Mouse (Mus musculus) forebrain, embryonic 12.5 days (tissue): Measurements from ENCODE around the gene Btf3l4. TPM values are rescaled to one million over a fixed set of nuclear protein-coding genes. Genes with fewer than 3 reads are reported as not detected.

Experiments used
- ATAC-seq: fragments of 200-750 bp; cut with Nextera tagmentation; 2 replicates; pipeline ENCODE4 v1.8.0; 2017; ENCODE audit warnings: moderate TSS enrichment; ENCODE audit not compliant: low FRiP score
- H3K27ac ChIP-seq: fragments of 300-500 bp; sonication (generic); 2 replicates; pipeline ENCODE4 v1.5.1; 2016; ENCODE audit warnings: mild to moderate bottlenecking
- H3K27me3 ChIP-seq: fragments of 300-500 bp; sonication (generic); 2 replicates; pipeline ENCODE4 v1.6.1; 2016; ENCODE audit warnings: mild to moderate bottlenecking
- H3K36me3 ChIP-seq: fragments of 300-500 bp; sonication (generic); replicated peaks from 2 replicates; pipeline ENCODE4 v1.6.1; 2016; ENCODE audit warnings: mild to moderate bottlenecking
- H3K4me1 ChIP-seq: fragments of 300-500 bp; sonication (generic); 2 replicates; pipeline ENCODE4 v1.6.1; 2016
- H3K4me2 ChIP-seq: fragments of 300-500 bp; sonication (generic); 2 replicates; pipeline ENCODE4 v1.6.1; 2016; ENCODE audit warnings: mild to moderate bottlenecking, moderate library complexity
- H3K4me3 ChIP-seq: fragments of 300-500 bp; sonication (generic); replicated peaks from 2 replicates; pipeline ENCODE4 v1.5.1; 2016; ENCODE audit warnings: mild to moderate bottlenecking
- H3K9ac ChIP-seq: fragments of 300-500 bp; sonication (generic); 2 replicates; pipeline ENCODE4 v1.6.1; 2016; ENCODE audit warnings: mild to moderate bottlenecking
- H3K9me3 ChIP-seq: fragments of 300-500 bp; sonication (generic); 2 replicates; pipeline ENCODE4 v1.6.1; 2016
- WGBS: fragments of 180-500 bp; shearing (Covaris S2); methylation state at CpG from one replicate; pipeline ENCODE4 v1.1.7; 2016; 5-methylcytosine and 5-hydroxymethylcytosine counted together
- polyA plus RNA-seq: library from polyadenylated mRNA; unstranded; fragments of >200 nt; fragmentation: Nextera tagmentation; extraction: Ambion mirVana; gene quantifications from 2 replicates; pipeline ENCODE4 v1.2.1, GENCODE M21; 2016

Gene Btf3l4
- 254 and 266 TPM in 2 replicates for polyA plus RNA-seq

DNA sequence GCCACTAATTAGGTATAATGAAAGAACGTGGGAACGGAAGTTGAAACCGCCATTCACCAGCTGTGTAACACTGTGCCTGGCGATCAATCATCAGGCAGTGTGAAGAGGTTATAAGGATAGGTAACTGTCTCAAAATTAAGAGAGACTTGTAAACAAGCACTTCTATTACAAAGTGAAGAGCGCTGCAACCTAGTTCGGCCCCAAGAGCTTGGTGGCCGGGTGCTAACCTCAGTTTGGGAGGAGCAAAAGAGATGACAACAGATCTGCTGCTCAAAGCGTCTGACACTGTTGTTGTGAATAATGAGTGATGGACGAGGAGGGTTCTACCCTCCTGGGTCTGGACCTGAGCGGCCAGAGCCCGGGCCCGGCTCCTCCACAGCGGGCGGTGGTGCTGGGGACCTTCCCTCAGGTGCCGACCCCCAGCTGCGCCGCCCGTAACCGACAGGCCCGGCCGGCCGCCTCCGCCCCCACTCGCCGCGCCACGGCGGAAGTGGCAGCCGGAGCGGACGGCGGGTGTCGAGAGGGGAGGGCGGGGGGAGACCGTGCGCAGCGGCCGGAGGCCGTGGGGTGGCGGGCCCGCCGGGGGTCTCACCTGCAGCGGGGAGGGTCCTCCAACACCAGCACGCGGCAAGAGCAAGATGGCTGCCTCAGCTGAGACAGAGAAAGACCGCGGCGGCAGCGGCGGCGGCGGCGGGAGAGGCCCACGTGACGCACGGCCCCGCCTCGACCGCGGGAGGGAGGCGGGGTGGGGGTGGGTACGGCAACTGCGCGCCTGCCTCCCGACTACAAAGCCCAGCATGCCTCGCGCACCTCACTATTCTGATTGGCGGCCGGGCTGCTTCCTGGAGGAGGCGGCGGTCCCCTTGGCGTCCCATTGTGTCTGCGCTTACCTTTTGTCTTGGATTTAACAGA lies at the start of gene Btf3l4:
TSS of gene Btf3l4 (minus strand) at position 699 of the 912 bp plus-strand sequence.
- H3K27ac ChIP-seq = peak within 1 kb of the TSS; percentile 99
- WGBS = under 1% methylated on average over 66 of the region's 73 CpGs
- H3K9me3 ChIP-seq = no peaks in the 10 kb centered on the region
- peak within 1 kb of the TSS; percentile 99 for H3K9ac ChIP-seq
- peaks cover 36% of the 10 kb centered on the region for H3K4me1 ChIP-seq
- no peaks in the 10 kb centered on the region for H3K27me3 ChIP-seq
- peak; percentile 96 for ATAC-seq
- H3K4me3 ChIP-seq = peak within 1 kb of the TSS; percentile 96
- H3K36me3 ChIP-seq = peaks cover 20% of the 10 kb centered on the region
- peak within 1 kb of the TSS; percentile 80 for H3K4me2 ChIP-seq

DNA sequence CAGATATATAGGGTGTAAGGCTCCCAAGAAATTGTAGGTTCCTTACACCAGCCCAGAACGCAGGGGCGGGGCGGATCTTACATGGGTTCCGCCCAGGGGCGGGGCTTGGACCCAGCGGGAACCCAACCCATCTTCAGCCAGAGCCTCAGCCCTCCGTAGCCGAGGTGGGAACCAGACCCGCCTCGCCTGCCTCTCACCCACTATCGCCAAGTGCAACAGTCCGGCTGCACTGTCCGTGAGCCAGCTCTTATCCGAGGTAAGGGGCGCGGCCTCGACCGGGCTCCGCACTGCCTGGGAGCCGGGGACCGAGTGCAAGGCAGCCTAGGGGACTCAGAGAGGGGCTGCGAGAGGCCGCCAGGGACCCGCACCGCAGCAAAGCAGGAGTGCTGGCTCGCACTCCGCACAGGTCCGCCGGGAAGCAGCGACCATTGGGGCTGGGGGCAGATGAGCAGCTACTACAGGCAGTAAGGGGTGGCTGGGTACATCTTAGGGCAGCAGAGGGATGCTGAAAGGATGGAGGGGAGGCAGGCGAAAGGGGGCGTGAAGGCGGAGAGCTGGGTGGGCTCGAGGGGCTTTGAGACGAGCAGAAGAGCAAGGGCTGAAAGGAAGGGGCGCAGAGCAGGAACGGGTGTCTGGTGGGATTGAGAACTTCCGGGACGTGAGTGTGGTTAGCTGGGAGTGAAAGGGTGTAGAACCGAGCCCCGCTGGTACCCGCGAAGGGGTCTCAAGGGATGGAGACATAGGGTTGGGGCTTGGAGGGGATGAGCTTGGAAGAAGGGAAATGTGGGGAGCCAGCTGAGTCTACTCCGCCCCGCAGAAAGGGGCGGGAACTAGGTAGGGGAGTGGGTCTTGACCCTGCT lies 45.8 kb upstream of the Btf3l4 start, which contains the start of gene Rab3b:
TSS of gene Rab3b (plus strand) at position 101 of the 860 bp plus-strand sequence.
- H3K36me3 ChIP-seq = no peaks in the 10 kb centered on the region
- peaks cover 10% of the 10 kb centered on the region for H3K27me3 ChIP-seq
- peak within 1 kb of the TSS; percentile 96 for H3K4me2 ChIP-seq
- WGBS = under 1% methylated on average over 46 of the region's 46 CpGs
- ATAC-seq = peak; percentile 95
- peak within 1 kb of the TSS; percentile 75 for H3K9ac ChIP-seq
- no peaks in the 10 kb centered on the region for H3K9me3 ChIP-seq
- H3K4me3 ChIP-seq = peak within 1 kb of the TSS; percentile 59
- peaks cover 6% of the 10 kb centered on the region for H3K4me1 ChIP-seq
- 0 out of 2 replicates have a peak within 1 kb of the TSS, but pooled peaks have one; percentile 5 for H3K27ac ChIP-seq

DNA sequence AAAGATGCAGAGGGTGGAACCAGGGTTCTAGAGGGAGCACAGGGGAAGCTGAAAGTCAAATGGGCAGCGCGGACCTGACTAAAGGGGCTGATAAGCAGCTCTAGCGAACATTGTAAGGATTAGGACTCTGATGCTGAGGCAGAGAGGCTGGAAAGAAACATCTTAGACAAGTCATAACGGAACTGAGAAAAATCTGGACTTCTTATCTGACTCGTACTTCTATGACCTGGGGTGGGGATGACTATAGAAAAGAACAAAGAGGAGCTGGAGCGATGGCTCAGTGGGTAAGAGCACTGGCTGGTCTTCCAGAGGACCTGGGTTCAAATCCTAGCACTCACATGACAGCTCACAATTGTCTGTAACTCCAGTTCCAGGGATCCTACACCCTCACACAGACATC lies 44.5 kb upstream of the Btf3l4 start:
- H3K36me3 ChIP-seq = no peaks in the 10 kb centered on the region
- ATAC-seq = no peak
- WGBS = 78% methylated on average over 6 of the region's 6 CpGs
- H3K4me3 ChIP-seq = no peak overlapping the region
- H3K4me1 ChIP-seq = peaks cover 4% of the 10 kb centered on the region
- H3K27ac ChIP-seq = no peak overlapping the region
- no peak overlapping the region for H3K9ac ChIP-seq
- no peaks in the 10 kb centered on the region for H3K9me3 ChIP-seq
- H3K27me3 ChIP-seq = peaks cover 10% of the 10 kb centered on the region
- H3K4me2 ChIP-seq = no peak overlapping the region

DNA sequence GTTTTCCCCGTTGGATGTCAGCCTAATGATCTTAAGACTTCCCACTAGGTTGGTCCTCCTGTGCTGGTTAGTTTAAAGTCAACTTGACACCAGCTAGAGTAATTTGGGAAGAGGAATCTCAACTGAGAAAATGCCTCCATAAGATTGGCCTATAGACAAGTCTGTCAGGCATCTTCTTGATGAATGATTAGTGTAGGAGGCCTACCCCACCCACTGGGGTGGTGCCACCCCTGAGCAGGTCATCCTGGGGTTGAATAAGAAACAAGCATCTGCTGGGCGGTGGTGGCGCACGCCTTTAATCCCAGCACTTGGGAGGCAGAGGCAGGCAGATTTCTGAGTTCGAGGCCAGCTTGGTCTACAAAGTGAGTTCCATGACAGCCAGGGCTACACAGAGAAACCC lies 40.3 kb upstream of the Btf3l4 start:
- WGBS = 88% methylated on average over 5 of the region's 5 CpGs
- H3K4me3 ChIP-seq = no peak overlapping the region
- ATAC-seq = no peak
- no peak overlapping the region for H3K4me2 ChIP-seq
- H3K4me1 ChIP-seq = no peaks in the 10 kb centered on the region
- H3K36me3 ChIP-seq = no peaks in the 10 kb centered on the region
- H3K27me3 ChIP-seq = peaks cover 7% of the 10 kb centered on the region; the same call in 1 of the 2 replicates
- no peak overlapping the region for H3K27ac ChIP-seq
- no peaks in the 10 kb centered on the region for H3K9me3 ChIP-seq
- H3K9ac ChIP-seq = no peak overlapping the region

- Histone ChIP-seq H3K27ac (no peak overlapping the region), H3K36me3 (0 out of 2 replicates have a peak, but pooled peaks cover under 1% of the 10 kb centered on the region), H3K9ac (no peak overlapping the region), H3K4me1 (no peaks in the 10 kb centered on the region), H3K27me3 (no peaks in the 10 kb centered on the region), H3K4me3 (no peak overlapping the region), H3K9me3 (no peaks in the 10 kb centered on the region), H3K4me2 (no peak overlapping the region)
- WGBS = 33% methylated on average over 10 of the region's 10 CpGs
- peak; percentile 53; the same call in 1 of the 2 replicates for ATAC-seq
These were observed 36.4 kb upstream of the Btf3l4 start for GRCm38 (mm10) chr4:108869730-108870374.

- no peak overlapping the region for H3K4me3 ChIP-seq
- no peak overlapping the region for H3K27ac ChIP-seq
- no peaks in the 10 kb centered on the region for H3K27me3 ChIP-seq
- H3K36me3 ChIP-seq = peaks cover 28% of the 10 kb centered on the region
- no peaks in the 10 kb centered on the region for H3K9me3 ChIP-seq
- no peak overlapping the region for H3K4me2 ChIP-seq
- no peaks in the 10 kb centered on the region for H3K4me1 ChIP-seq
- ATAC-seq = no peak
- WGBS = 84% methylated on average over 7 of the region's 7 CpGs
- H3K9ac ChIP-seq = no peak overlapping the region
These were observed 33.4 kb upstream of the Btf3l4 start for GRCm38 (mm10) chr4:108866806-108867205.

DNA sequence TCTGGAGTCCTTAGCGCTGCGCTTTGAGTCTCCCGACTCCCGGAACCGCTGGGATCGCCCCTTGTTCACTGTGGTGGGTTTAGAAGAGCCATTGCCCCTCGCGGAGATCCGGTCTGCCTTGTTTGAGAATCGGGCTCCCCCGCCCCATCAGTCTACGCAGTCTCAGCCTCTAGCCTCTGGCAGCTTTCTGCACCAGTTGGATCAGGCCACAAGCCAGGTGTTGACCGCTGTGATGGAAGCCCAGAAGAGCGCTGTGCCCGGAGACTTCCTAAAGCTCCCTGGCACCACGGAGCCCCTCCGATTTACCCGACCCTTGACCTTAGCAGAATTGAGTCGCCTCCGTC lies 15.1 kb upstream of the Btf3l4 start, which contains the start of gene A730015C16Rik:
TSS of gene A730015C16Rik (minus strand) at position 115 of the 344 bp plus-strand sequence.
- 14% methylated on average over 20 of the region's 20 CpGs for WGBS
- peak within 1 kb of the TSS; percentile 84 for H3K9ac ChIP-seq

DNA sequence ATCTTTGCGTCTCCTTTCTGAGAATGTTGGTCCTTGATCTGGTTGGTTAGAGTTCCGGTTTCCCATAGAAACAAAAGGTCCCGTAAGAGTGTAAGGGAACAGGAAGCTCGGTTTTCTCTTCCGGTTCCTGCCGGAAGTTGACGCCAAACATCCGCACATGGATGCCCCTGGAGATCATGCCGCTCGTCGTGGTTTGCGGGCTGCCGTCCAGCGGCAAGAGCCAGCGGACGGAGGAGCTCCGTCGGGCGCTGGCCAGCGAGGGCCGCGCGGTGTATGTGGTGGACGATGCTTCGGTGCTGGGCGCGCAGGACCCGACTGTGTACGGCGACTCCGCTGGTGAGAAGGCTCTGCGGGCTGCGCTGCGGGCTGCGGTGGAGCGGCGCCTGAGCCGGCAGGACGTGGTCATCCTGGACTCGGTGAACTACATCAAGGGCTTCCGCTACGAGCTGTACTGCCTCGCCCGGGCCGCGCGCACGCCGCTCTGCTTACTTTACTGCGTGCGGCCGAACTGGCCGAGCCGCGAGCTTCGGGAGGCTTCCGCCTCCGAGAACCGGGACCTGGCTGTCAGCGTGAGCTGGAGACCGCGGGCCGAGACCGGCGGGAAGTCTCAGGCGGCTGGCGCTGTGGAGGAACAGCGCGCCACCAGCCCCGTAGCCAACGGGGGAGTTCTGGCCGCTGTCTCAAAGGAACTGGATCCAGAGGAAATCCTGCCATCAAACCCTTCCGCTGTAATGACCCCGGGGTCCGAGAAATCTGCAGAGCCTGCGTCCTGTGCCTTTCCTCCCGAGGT lies 14.5 kb upstream of the Btf3l4 start, which contains the start of gene Kti12:
TSS of gene Kti12 (plus strand) at position 71 of the 790 bp plus-strand sequence.
- ATAC-seq = peak; percentile 90
- H3K27me3 ChIP-seq = no peaks in the 10 kb centered on the region
- H3K4me2 ChIP-seq = peak within 1 kb of the TSS; percentile 97
- peak within 1 kb of the TSS; percentile 93 for H3K4me3 ChIP-seq
- peak within 1 kb of the TSS; percentile 84 for H3K9ac ChIP-seq
- under 1% methylated on average over 77 of the region's 77 CpGs for WGBS
- peaks cover 27% of the 10 kb centered on the region for H3K4me1 ChIP-seq
- H3K27ac ChIP-seq = peak within 1 kb of the TSS; percentile 83
- H3K9me3 ChIP-seq = no peaks in the 10 kb centered on the region
- peaks cover 10% of the 10 kb centered on the region; the same call in 1 of the 2 replicates for H3K36me3 ChIP-seq

More for the DNA sequence above, 15.1 kb upstream of the Btf3l4 start, which contains the start of gene A730015C16Rik:
- Histone ChIP-seq H3K27me3 (no peaks in the 10 kb centered on the region), H3K4me2 (peak within 1 kb of the TSS; percentile 97), H3K36me3 (peaks cover 15% of the 10 kb centered on the region), H3K9me3 (no peaks in the 10 kb centered on the region), H3K27ac (peak within 1 kb of the TSS; percentile 83), H3K4me3 (peak within 1 kb of the TSS; percentile 93), H3K4me1 (peaks cover 22% of the 10 kb centered on the region)
- ATAC-seq = no peak

DNA sequence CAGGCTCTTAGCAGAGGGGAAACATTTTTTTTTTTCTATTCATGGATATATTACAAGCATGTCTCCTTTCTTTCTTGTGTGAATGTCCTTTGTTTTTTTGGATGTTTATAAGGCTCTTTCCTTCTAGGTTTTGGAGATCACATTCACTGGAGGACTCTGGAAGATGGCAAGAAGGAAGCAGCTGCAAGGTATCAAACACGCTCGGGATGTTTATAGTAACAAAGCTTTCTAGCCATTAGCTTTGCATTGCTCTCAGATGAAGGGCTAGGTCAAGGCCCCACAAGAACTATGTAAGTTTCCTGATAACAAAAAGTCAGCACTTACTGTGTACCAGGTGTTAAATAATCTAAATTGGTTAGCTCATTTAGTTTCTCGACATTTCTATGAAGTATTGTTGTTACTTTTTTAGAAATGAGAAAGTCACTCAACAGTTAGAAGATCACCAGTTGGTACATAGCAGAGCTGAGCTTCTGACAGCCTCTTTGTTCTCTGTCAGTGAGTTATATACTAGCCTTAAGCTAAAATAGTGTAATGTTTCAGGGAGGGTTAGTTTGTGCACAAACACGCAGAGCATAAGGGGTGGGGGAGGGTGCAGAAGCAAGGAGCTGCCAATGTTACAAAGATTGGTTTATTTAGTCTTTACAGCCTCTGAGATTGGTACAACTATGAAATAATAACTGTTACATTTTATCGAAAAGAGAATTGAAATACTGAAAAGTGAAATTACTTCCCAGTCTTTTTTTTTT lies 12.6 kb upstream of the Btf3l4 start:
- H3K9me3 ChIP-seq = no peaks in the 10 kb centered on the region
- H3K9ac ChIP-seq = no peak overlapping the region
- ATAC-seq = no peak
- WGBS = 95% methylated on average over 5 of the region's 5 CpGs
- no peak overlapping the region for H3K27ac ChIP-seq
- peaks cover 10% of the 10 kb centered on the region; the same call in 1 of the 2 replicates for H3K36me3 ChIP-seq
- no peak overlapping the region for H3K4me2 ChIP-seq
- H3K4me1 ChIP-seq = peaks cover 28% of the 10 kb centered on the region
- no peaks in the 10 kb centered on the region for H3K27me3 ChIP-seq
- H3K4me3 ChIP-seq = no peak overlapping the region

GRCm38 (mm10) chr4:108843336-108843735 lies 9.9 kb upstream of the Btf3l4 start:
- H3K27ac ChIP-seq = 0 out of 2 replicates have a peak overlapping the region, but pooled peaks have one; percentile 31
- H3K9ac ChIP-seq = no peak overlapping the region
- no peaks in the 10 kb centered on the region for H3K9me3 ChIP-seq
- H3K27me3 ChIP-seq = no peaks in the 10 kb centered on the region
- peaks cover 12% of the 10 kb centered on the region for H3K4me1 ChIP-seq
- H3K4me3 ChIP-seq = no peak overlapping the region
- H3K4me2 ChIP-seq = no peak overlapping the region
- ATAC-seq = no peak
- no peaks in the 10 kb centered on the region for H3K36me3 ChIP-seq
